Comparison of ENCODE assay signal across 8 mouse cellular contexts in the genomic region with DNA sequence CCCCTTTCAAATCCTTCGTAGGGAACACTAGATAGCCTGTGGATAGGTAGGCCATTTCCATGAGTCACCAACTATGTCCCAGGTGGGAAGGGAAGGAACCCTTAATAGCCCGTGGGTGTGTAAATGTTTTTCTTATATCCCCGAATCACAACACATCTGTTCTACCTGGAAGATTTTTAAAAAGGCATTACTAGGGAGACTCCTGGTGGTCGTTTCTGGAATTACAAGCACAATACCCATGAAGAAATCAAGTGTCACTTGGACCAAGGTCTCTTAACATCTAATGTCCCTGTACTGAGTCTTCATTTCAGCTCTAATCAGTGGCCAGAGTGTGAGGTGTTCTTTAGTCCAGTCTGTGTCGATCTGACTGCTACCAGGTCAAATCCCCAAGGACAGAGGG. TPM values are rescaled to one million over a fixed set of nuclear protein-coding genes. Genes with fewer than 3 reads are reported as not detected.
DNase-seq lines count a peak whose midpoint lies in the region; ATAC-seq and TF ChIP-seq lines count a peak whose summit lies in the region.

No protein-coding gene starts in this region.

- no peak overlapping the region for H3K27ac ChIP-seq in heart, adult 2 months
- H3K27ac ChIP-seq in heart, embryonic 10.5 days = no peak overlapping the region
- H3K27ac ChIP-seq in stomach, postnatal 0 days (replicated peaks) = no peak overlapping the region
- H3K27ac ChIP-seq in forebrain, embryonic 13.5 days = no peak overlapping the region

- TF ChIP-seq CTCF in heart, adult 2 months (IDR thresholded peaks at IDR 0.05) = peak; percentile 95
- peak; percentile 77 for TF ChIP-seq CTCF in stomach, postnatal 0 days (IDR thresholded peaks at IDR 0.05; ENCODE audit: low read depth)

- H3K4me3 ChIP-seq in heart, adult 2 months = no peak overlapping the region
- no peak overlapping the region for H3K4me3 ChIP-seq in heart, embryonic 10.5 days
- no peak overlapping the region for H3K4me3 ChIP-seq in stomach, postnatal 0 days (ENCODE audit: low read depth, low read length)
- no peak overlapping the region for H3K4me3 ChIP-seq in forebrain, embryonic 13.5 days

- H3K4me1 ChIP-seq in heart, adult 2 months (ENCODE audit: control insufficient read depth, insufficient read depth, low read length) = no peaks in the 10 kb centered on the region
- no peaks in the 10 kb centered on the region for H3K4me1 ChIP-seq in heart, embryonic 10.5 days
- no peaks in the 10 kb centered on the region for H3K4me1 ChIP-seq in stomach, postnatal 0 days (replicated peaks; ENCODE audit: control insufficient read depth, insufficient read depth)
- H3K4me1 ChIP-seq in forebrain, embryonic 13.5 days = no peaks in the 10 kb centered on the region

- no peak for DNase-seq in heart, adult 2 months
- no peak for DNase-seq in heart, embryonic 10.5 days (ENCODE audit: low spot score)
- DNase-seq in right cerebral cortex, adult 2 months (ENCODE audit: low spot score in 2 of 2) = peak; percentile 18 to 35
- DNase-seq in right cerebral cortex, postnatal 10 days (ENCODE audit: low spot score in 2 of 2) = no peak
- peak; percentile 59 for DNase-seq in forelimb bud, embryonic 11.5 days (ENCODE audit: low read depth, low spot score)
- DNase-seq in stomach, postnatal 0 days (ENCODE audit: low spot score) = no peak
- DNase-seq in spleen, postnatal 4 days (ENCODE audit: low spot score in 2 of 2) = no peak

- no peak for ATAC-seq in stomach, postnatal 0 days (ENCODE audit: low FRiP score, low TSS enrichment)
- ATAC-seq in forebrain, embryonic 13.5 days = no peak

- intact Hi-C loops in heart, adult 2 months (cut with DNase I) = loop anchor here (1.0 kb wide), 2 partner anchors 31 to 139 kb away; no protein-coding TSS in a partner anchor

- H3K9ac ChIP-seq in heart, adult 2 months (ENCODE audit: low read depth, low read length) = no peak overlapping the region
- H3K9ac ChIP-seq in stomach, postnatal 0 days (ENCODE audit: low read length) = no peak overlapping the region
- no peak overlapping the region for H3K9ac ChIP-seq in forebrain, embryonic 13.5 days

- no peaks in the 10 kb centered on the region for H3K9me3 ChIP-seq in heart, embryonic 10.5 days
- H3K9me3 ChIP-seq in stomach, postnatal 0 days (ENCODE audit: control insufficient read depth, low read length) = no peaks in the 10 kb centered on the region
- no peaks in the 10 kb centered on the region for H3K9me3 ChIP-seq in forebrain, embryonic 13.5 days (replicated peaks)

- no peak for TF ChIP-seq EP300 in heart, adult 2 months (IDR thresholded peaks at IDR 0.05; ENCODE audit: insufficient read depth, low read depth, low read length)
- no peak for TF ChIP-seq EP300 in stomach, postnatal 0 days (optimal IDR thresholded peaks at IDR 0.05)

- no peaks in the 10 kb centered on the region for H3K27me3 ChIP-seq in heart, adult 2 months (ENCODE audit: control insufficient read depth, insufficient read depth, low read length)
- no peaks in the 10 kb centered on the region for H3K27me3 ChIP-seq in heart, embryonic 10.5 days (ENCODE audit: insufficient read depth, poor library complexity, severe bottlenecking)
- no peaks in the 10 kb centered on the region for H3K27me3 ChIP-seq in stomach, postnatal 0 days (ENCODE audit: control insufficient read depth, insufficient read depth, low read length)
- no peaks in the 10 kb centered on the region for H3K27me3 ChIP-seq in forebrain, embryonic 13.5 days

- H3K4me2 ChIP-seq in stomach, postnatal 0 days (replicated peaks; ENCODE audit: low read depth) = no peak overlapping the region
- no peak overlapping the region for H3K4me2 ChIP-seq in forebrain, embryonic 13.5 days

- H3K36me3 ChIP-seq in heart, adult 2 months (ENCODE audit: control insufficient read depth, insufficient read depth, low read length) = no peaks in the 10 kb centered on the region
- peaks cover 52% of the 10 kb centered on the region for H3K36me3 ChIP-seq in heart, embryonic 10.5 days
- H3K36me3 ChIP-seq in stomach, postnatal 0 days (ENCODE audit: control insufficient read depth, insufficient read depth, low read length) = peaks cover 17% of the 10 kb centered on the region
- H3K36me3 ChIP-seq in forebrain, embryonic 13.5 days (ENCODE audit: poor library complexity, severe bottlenecking) = peaks cover 66% of the 10 kb centered on the region

- 27% methylated on average over 5 of the region's 5 CpGs for WGBS in heart, adult 2 months
- 35% methylated on average over 5 of the region's 5 CpGs for WGBS in heart, embryonic 10.5 days
- WGBS in stomach, postnatal 0 days = 41% methylated on average over 5 of the region's 5 CpGs
- WGBS in forebrain, embryonic 13.5 days = 47% methylated on average over 5 of the region's 5 CpGs

- no peak for TF ChIP-seq POLR2A in heart, adult 2 months (IDR thresholded peaks at IDR 0.05; ENCODE audit: insufficient read depth, low read depth, low read length)

- no peaks in the 10 kb centered on the region for H3K79me2 ChIP-seq in heart, adult 2 months (replicated peaks; ENCODE audit: control insufficient read depth, insufficient read depth, low read length)

RNA-seq across cellular contexts. Expression of a gene that starts 60.0 kb away (rescaled TPM):
- total RNA-seq in heart, adult 2 months (2021) = 1 to 10 TPM; 5.5 to 6.0 TPM
- 9.9 and 13.1 TPM in 2 replicates for polyA plus RNA-seq in heart, adult 2 months (2012; rRNA removed)
- 21.0 and 25.9 TPM in 2 replicates for polyA plus RNA-seq in heart, embryonic 10.5 days (2016; fragmentation: Nextera tagmentation; extraction: Ambion mirVana)
- 79.0 and 90.0 TPM in 2 replicates for polyA plus RNA-seq in stomach, postnatal 0 days (2015; fragmentation: Nextera tagmentation; extraction: Ambion mirVana)
- 3.4 and 4.5 TPM in 2 replicates for polyA plus RNA-seq in forebrain, embryonic 13.5 days (2015; fragmentation: Nextera tagmentation; extraction: Ambion mirVana)

Comparison
In these comparisons a context has a peak if more than half of its experiments do, and no peak if none do; other contexts are left out.
1. DNase-seq: peak in right cerebral cortex, adult 2 months (2 of 2) and forelimb bud, embryonic 11.5 days (single experiment); none in heart, adult 2 months (0 of 2), heart, embryonic 10.5 days (single experiment), right cerebral cortex, postnatal 10 days (0 of 2), stomach, postnatal 0 days (single experiment) and spleen, postnatal 4 days (0 of 2).